Mouse (Mus musculus): ENCODE measurements at regions not wholly inside any gene's neighbourhood (a gene's known extent, or its start where the extent isn't known, plus 50 kb on each side); places are given as distances from the start of the nearest gene placed in this dataset.
"Not testable (repeated sequence)": the region's sequence is repeated elsewhere in the genome, so short reads cannot be mapped to it uniquely, and the experiment has no call there.

DNA sequence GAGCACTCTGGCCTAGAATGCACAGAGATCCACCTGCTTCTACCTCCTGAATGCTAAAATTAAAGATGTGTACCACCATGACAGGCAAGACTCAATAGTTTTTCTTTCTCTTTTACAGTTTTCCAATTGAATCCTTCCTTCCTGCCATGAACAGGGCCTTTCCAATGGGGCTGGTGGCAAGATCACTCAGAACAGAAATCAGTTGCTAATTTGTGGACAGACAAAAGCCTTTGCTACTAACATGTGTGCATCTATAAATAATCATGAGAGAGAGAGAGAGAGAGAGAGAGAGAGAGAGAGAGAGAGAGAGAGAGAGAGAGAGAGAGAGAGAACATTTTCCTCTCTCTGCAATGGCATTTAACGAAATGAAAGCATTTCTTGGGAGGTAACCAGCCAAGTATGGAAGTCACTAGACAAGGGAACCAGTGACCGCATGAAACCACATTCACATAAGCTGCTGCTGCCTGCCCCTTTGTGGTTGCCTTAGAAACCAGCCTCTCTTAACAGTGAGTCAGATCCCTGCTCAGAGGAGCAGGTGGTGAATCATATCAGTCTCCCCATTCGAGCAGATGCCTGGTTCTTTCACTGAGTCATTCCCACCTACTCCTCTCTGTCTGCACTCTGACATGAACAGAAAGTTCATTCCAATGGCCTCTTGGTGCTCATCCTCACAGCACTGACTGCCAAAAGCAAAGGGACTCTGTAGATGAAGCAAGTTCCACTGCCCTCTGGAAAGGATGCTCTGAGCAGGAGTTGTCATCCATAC is 339.4 kb downstream of the Tm4sf1 start:
- no peaks in the 10 kb centered on the region for H3K9me3 ChIP-seq (replicated peaks; ENCODE audit: control insufficient read depth, low read length)
- H3K27me3 ChIP-seq (ENCODE audit: control insufficient read depth, insufficient read depth, low read length): no peaks in the 10 kb centered on the region
- no peaks in the 10 kb centered on the region for H3K36me3 ChIP-seq (replicated peaks; ENCODE audit: control insufficient read depth, insufficient read depth, low read length)
- H3K4me1 ChIP-seq (ENCODE audit: control insufficient read depth, insufficient read depth): no peaks in the 10 kb centered on the region
- no peak overlapping the region for H3K4me2 ChIP-seq (ENCODE audit: low read depth, low read length)
- TF ChIP-seq EP300 (IDR thresholded peaks at IDR 0.05; ENCODE audit: low read depth): no peak
- 29% methylated on average over 3 of the region's 3 CpGs for WGBS
- ATAC-seq (ENCODE audit: insufficient read depth, low read depth) (no peak), DNase-seq (ENCODE audit: low spot score) (no peak)
- H3K4me3 ChIP-seq (ENCODE audit: low read depth, low read length): no peak overlapping the region
- no peak overlapping the region for H3K9ac ChIP-seq (replicated peaks; ENCODE audit: low read depth, low read length)
- H3K27ac ChIP-seq (ENCODE audit: low read depth): no peak overlapping the region

GRCm38 (mm10) chr3:56956978-56957377 is 344.8 kb downstream of the Tm4sf1 start:
- H3K27ac ChIP-seq (ENCODE audit: low read depth): no peak overlapping the region
- no peaks in the 10 kb centered on the region for H3K9me3 ChIP-seq (replicated peaks; ENCODE audit: control insufficient read depth, low read length)
- WGBS: 93% methylated on average over 2 of the region's 2 CpGs
- ATAC-seq (ENCODE audit: insufficient read depth, low read depth): no peak
- no peaks in the 10 kb centered on the region for H3K4me1 ChIP-seq (ENCODE audit: control insufficient read depth, insufficient read depth)
- no peak overlapping the region for H3K9ac ChIP-seq (replicated peaks; ENCODE audit: low read depth, low read length)
- H3K4me2 ChIP-seq (ENCODE audit: low read depth, low read length): no peak overlapping the region
- DNase-seq (ENCODE audit: low spot score): no peak
- no peaks in the 10 kb centered on the region for H3K36me3 ChIP-seq (replicated peaks; ENCODE audit: control insufficient read depth, insufficient read depth, low read length)
- H3K4me3 ChIP-seq (ENCODE audit: low read depth, low read length): no peak overlapping the region
- TF ChIP-seq CTCF (IDR thresholded peaks at IDR 0.05; ENCODE audit: low read depth): no peak
- no peak for TF ChIP-seq EP300 (IDR thresholded peaks at IDR 0.05; ENCODE audit: low read depth)
- H3K27me3 ChIP-seq (ENCODE audit: control insufficient read depth, insufficient read depth, low read length): no peaks in the 10 kb centered on the region

DNA sequence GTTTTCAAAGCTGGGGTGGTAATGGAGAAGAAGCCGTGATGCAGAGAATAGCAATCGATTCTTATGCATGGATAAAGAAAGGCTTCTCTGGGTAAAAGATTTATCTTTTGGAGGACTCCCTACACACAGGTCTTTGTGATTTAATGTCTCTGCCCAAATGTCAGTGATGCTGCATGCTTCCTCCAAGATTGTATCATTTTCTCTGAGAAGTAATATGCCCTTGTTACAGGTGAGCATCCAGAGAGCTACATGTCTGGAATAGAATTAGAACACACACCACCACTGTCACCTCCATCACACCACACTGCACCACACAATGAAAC is 346.0 kb downstream of the Tm4sf1 start:
- Histone ChIP-seq H3K9ac (replicated peaks; ENCODE audit: low read depth, low read length) (no peak overlapping the region), H3K4me2 (ENCODE audit: low read depth, low read length) (no peak overlapping the region), H3K36me3 (replicated peaks; ENCODE audit: control insufficient read depth, insufficient read depth, low read length) (no peaks in the 10 kb centered on the region), H3K9me3 (replicated peaks; ENCODE audit: control insufficient read depth, low read length) (no peaks in the 10 kb centered on the region), H3K4me3 (ENCODE audit: low read depth, low read length) (no peak overlapping the region), H3K4me1 (ENCODE audit: control insufficient read depth, insufficient read depth) (no peaks in the 10 kb centered on the region), H3K27me3 (ENCODE audit: control insufficient read depth, insufficient read depth, low read length) (no peaks in the 10 kb centered on the region), H3K27ac (ENCODE audit: low read depth) (no peak overlapping the region)
- ATAC-seq (ENCODE audit: insufficient read depth, low read depth) (no peak), DNase-seq (ENCODE audit: low spot score) (no peak)
- WGBS: 80% methylated on average over 2 of the region's 2 CpGs
- no peak for TF ChIP-seq EP300 (IDR thresholded peaks at IDR 0.05; ENCODE audit: low read depth)
- no peak for TF ChIP-seq CTCF (IDR thresholded peaks at IDR 0.05; ENCODE audit: low read depth)

GRCm38 (mm10) chr3:56955098-56955798 is 346.5 kb downstream of the Tm4sf1 start:
- no peak overlapping the region for H3K4me2 ChIP-seq (ENCODE audit: low read depth, low read length)
- H3K4me3 ChIP-seq (ENCODE audit: low read depth, low read length): no peak overlapping the region
- no peaks in the 10 kb centered on the region for H3K36me3 ChIP-seq (replicated peaks; ENCODE audit: control insufficient read depth, insufficient read depth, low read length)
- no peaks in the 10 kb centered on the region for H3K4me1 ChIP-seq (ENCODE audit: control insufficient read depth, insufficient read depth)
- no peaks in the 10 kb centered on the region for H3K9me3 ChIP-seq (replicated peaks; ENCODE audit: control insufficient read depth, low read length)
- no peak overlapping the region for H3K9ac ChIP-seq (replicated peaks; ENCODE audit: low read depth, low read length)
- DNase-seq (ENCODE audit: low spot score) (no peak), ATAC-seq (ENCODE audit: insufficient read depth, low read depth) (no peak)
- 63% methylated on average over 7 of the region's 7 CpGs for WGBS
- no peak overlapping the region for H3K27ac ChIP-seq (ENCODE audit: low read depth)
- no peak for TF ChIP-seq EP300 (IDR thresholded peaks at IDR 0.05; ENCODE audit: low read depth)
- TF ChIP-seq CTCF (IDR thresholded peaks at IDR 0.05; ENCODE audit: low read depth): no peak
- no peaks in the 10 kb centered on the region for H3K27me3 ChIP-seq (ENCODE audit: control insufficient read depth, insufficient read depth, low read length)

GRCm38 (mm10) chr3:56942557-56942956 is 359.2 kb downstream of the Tm4sf1 start:
- H3K4me3 ChIP-seq (ENCODE audit: low read depth, low read length); H3K27me3 ChIP-seq (ENCODE audit: control insufficient read depth, insufficient read depth, low read length); H3K9me3 ChIP-seq (replicated peaks; ENCODE audit: control insufficient read depth, low read length); ATAC-seq (ENCODE audit: insufficient read depth, low read depth); H3K4me1 ChIP-seq (ENCODE audit: control insufficient read depth, insufficient read depth); H3K4me2 ChIP-seq (ENCODE audit: low read depth, low read length); H3K9ac ChIP-seq (replicated peaks; ENCODE audit: low read depth, low read length); DNase-seq (ENCODE audit: low spot score); H3K27ac ChIP-seq (ENCODE audit: low read depth); H3K36me3 ChIP-seq (replicated peaks; ENCODE audit: control insufficient read depth, insufficient read depth, low read length): not testable (repeated sequence)
- no CpG with 5 or more reads among the region's 1 CpGs for WGBS

- not testable (repeated sequence) for ATAC-seq (ENCODE audit: insufficient read depth, low read depth); H3K36me3 ChIP-seq (replicated peaks; ENCODE audit: control insufficient read depth, insufficient read depth, low read length); H3K4me3 ChIP-seq (ENCODE audit: low read depth, low read length); H3K4me1 ChIP-seq (ENCODE audit: control insufficient read depth, insufficient read depth); H3K27me3 ChIP-seq (ENCODE audit: control insufficient read depth, insufficient read depth, low read length); H3K9ac ChIP-seq (replicated peaks; ENCODE audit: low read depth, low read length); H3K27ac ChIP-seq (ENCODE audit: low read depth); H3K4me2 ChIP-seq (ENCODE audit: low read depth, low read length); H3K9me3 ChIP-seq (replicated peaks; ENCODE audit: control insufficient read depth, low read length); DNase-seq (ENCODE audit: low spot score)
- no CpG with 5 or more reads among the region's 2 CpGs for whole genome bisulfite sequencing
These were observed 372.8 kb downstream of the Tm4sf1 start for GRCm38 (mm10) chr3:56928940-56929339.
